Mouse (Mus musculus): ENCODE measurements at regions not wholly inside any gene's neighbourhood (a gene's known extent, or its start where the extent isn't known, plus 50 kb on each side); places are given as distances from the start of the nearest gene placed in this dataset.
A peak's percentile ranks its signal among the peaks of the same experiment; 100 is the strongest.

DNA sequence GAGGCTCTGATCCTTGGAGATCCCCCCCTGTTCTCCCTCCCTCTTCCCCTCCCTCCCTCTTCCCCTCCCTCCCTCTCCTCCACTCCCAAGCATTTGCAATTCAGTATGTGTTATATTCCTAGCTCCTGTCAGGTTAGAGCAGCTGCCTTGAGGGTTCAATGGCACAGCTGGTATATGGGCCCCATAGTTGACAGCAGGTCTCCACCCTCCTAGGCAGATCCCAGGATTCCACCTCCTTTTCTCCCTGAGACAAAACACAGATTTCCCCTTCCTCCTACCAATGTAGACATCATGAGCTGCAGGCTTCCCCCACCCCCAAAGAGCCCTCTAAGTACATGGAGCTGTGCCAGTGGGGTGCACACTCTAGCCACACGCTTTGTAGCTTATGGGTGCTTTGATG lies 137.8 kb downstream of the Unc5cl start:
- DNase-seq, result no peak

DNA sequence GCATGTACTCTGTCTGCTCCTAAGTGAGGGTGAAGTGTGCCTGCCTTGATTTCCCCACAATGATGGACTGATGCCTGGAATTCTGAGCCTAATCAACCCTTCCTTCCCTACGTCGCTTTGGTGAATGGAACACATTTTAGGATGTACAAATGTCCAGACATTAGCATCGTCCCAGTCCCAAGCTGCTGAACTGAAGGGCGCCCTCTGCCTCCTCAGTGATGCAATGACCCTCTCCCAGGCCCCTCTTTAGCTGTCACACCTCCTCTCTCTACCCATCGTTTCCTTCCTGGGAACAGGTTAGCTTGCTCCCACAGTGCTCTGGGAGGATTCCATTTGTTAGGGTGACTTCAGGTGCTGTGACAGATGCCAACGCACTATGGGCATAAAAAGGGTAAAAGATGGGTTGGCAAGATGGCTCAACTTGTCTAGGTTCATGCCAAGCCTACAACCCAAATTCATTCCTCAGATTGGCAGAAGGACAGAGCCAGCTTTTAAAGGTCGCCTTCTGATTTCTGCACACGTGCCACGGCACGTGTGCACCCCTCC lies 140.8 kb downstream of the Unc5cl start:
- no peak for DNase-seq

- no peak for DNase-seq
Measured at GRCm38 (mm10) chr17:48596406-48596805, 141.7 kb downstream of the Unc5cl start.

- DNase-seq, result no peak
Measured at GRCm38 (mm10) chr17:48597301-48597700, 142.6 kb downstream of the Unc5cl start.

DNA sequence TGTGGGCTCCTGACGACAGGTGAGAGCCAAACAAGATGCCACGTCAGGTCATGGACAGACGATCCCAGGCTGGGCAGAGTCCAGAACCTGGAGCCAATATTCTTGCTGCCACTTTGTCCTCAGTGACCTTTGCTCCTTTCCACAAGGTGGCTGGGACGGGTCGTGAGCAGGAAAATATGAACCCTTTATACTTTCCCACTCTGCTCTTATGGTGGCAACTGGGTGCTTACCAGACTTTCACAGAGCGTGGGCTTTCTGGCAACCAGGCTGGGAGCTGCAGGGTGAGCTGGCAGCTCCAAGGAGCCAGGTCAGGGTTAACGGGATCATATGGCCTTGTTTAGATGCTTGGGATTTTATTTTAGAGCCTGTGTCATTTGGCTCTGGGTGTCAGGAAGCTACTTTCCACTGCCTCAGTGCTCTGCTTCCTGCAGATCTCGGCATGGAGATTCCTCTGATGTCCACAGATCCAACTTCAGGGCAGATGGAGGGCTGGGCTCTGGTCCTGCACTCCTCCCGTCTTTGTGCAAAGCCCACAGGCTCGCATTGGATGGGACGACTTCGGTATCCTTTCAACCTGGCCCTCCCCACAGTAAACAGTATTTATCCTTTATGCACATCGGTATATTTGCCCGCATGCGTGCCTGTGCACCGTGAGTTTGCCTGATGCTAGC lies 143.9 kb downstream of the Unc5cl start:
- DNase-seq, result peak; percentile 56

- DNase-seq, result no peak
Measured at GRCm38 (mm10) chr17:48600176-48600575, 145.5 kb downstream of the Unc5cl start.

DNA sequence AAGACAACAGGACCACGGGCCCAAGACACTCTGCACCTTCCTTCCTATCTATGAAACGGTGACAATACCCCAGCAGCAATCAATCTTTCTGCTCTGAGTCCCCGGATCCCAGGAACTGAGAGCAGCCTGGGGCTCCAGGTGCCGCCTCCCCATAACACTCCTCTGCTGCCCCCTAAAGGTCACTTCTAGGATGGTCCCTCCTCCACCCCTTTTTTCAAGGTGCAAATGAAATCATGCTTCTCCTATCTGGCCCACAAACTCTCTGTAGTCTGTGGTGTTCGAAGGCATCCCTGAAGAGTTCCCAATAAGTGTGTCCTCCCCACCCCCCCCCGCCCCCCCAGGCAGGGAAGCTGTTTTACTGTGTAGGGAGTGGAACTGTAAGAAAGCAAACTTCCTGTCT lies 147.9 kb downstream of the Unc5cl start:
- peak; percentile 79 for DNase-seq

DNA sequence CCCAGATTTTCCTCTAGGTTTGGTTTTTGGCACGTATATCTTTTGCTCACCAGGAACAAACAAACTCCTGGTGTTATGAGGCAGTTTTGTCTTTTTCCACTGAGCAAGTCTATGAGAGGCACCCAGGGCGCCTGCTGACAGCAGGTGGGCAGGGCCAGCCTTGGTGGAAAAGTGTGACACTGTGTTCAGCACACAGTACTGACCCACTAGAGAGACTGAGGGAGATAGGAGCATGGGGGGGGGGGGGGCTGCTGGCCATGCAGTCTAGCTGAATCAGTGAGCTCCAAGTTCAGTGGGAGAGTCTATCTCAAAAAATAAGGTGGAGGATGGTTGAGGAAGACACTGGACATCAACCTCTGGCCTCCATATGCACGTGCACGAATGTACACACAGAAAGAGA lies 152.1 kb downstream of the Unc5cl start:
- DNase-seq, result no peak

DNA sequence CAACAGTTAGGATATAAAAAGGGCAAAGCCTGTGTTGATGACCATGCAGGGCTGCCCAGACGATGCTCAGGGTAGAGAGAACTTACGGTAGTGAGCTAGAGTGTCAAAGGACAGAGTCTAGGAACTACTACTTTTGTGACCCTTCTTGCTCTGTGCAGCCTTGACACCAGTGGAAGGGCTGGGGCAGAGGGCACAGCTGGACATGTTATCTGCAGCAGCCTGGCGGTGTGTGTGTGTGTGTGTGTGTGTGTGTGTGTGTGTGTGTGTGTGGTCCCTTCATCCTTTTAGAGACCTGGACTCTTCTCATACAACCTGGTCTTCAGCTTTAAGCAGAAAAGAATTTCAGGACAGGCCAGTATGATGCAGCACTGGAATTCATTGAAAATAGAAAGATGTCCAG lies 153.6 kb downstream of the Unc5cl start:
- no peak for DNase-seq

DNA sequence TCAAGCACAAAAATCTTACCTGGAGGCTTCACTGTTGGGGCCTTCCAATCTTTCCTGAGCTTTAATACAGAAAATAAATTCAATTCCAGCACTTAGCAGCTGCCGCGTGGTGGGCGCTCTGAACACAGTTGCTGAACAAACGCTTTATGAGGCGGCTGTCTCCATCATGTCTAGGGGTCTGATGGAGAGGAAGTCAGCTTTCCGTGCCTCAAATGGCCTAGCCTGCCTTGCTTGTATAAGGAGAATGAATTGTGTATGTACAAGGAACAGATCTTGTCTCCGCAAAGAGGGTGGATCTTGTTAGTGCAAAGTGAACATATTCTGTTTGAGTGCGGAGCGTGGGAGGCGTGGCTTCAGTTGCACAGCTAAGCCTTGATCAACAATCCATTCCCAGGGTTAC lies 155.4 kb downstream of the Unc5cl start:
- DNase-seq, result no peak

GRCm38 (mm10) chr17:48610806-48611205 lies 156.1 kb downstream of the Unc5cl start:
- no peak for DNase-seq

DNA sequence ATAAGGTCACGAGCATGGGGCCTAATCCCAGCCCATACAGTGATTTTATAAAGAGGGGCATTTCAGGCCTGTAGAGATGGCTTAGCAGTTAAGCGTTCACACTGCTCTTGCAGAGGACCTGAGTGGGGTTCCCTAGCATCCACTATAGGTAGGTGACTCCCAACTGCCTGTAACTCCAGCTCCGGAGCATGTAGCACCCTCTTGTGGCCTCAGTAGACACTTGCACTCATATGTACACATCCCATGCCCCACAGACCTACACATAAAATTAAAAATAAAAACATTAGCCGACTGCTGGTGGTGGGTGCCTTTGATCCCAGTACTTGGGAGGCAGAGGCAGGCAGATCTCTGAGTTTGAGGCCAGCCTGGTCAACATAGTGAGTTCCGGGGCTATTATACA lies 158.8 kb downstream of the Unc5cl start:
- no peak for DNase-seq

DNA sequence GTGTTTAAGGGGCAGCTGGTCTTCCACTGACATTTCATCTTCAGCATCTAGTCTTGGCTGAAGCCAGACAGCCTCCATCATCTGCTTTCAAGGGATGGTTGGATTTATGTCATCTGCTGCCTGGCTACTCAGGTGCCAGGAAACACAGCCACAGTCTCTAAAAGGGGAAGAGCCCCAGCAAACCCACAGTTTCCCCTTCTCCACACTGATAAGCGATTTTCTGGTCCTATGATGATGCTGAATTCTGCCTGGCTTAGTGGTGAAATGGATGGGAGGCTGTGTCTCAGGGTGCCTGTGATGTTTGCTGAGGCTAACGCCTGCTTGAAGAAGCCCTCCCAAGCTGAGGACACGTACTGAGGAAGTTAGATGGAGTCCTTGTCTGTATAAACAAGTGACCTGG lies 160.5 kb downstream of the Unc5cl start:
- no peak for DNase-seq

DNA sequence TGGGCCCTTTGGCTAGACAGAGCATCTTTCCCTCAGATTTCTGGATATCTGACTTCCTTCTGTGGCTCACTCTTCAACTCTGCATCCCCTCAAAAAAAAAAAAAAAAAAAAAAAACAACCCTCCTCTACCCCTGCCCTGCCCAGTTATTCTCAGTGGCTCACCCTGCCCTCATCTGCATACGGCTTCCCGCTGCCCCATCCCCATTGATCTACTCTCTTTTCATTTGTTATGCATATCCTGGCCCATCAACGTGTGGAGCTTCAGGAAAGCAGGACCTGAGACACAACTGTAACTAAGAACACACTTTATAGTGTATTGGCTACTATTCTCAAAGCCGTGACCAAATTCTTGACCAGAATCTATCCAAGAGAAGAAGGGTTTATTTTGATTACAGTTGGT lies 161.5 kb downstream of the Unc5cl start:
- DNase-seq, result no peak

GRCm38 (mm10) chr17:48620896-48621295 lies 166.2 kb downstream of the Unc5cl start:
- DNase-seq, result no peak

- DNase-seq, result no peak
Measured at GRCm38 (mm10) chr17:48621676-48622075, 167.0 kb downstream of the Unc5cl start.

DNA sequence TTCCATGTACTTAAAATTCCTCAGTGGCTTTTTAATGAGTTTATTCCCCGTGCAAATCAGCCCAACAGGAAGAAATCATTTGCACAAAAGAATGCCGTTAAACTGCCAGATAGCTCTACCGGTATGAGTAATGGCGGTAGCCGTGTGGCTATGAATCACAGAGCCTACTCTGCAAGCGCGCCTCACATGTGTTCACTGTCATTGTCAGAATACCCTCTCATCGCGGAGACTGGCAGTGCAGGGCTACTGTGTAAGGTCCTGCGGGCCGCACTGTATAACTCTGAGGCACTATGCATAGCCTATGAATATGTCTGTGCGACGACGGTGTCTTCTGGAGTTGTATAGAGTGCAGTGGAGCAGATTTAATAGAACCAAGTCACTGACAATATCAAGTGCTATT lies 170.2 kb downstream of the Unc5cl start:
- no peak for DNase-seq

DNA sequence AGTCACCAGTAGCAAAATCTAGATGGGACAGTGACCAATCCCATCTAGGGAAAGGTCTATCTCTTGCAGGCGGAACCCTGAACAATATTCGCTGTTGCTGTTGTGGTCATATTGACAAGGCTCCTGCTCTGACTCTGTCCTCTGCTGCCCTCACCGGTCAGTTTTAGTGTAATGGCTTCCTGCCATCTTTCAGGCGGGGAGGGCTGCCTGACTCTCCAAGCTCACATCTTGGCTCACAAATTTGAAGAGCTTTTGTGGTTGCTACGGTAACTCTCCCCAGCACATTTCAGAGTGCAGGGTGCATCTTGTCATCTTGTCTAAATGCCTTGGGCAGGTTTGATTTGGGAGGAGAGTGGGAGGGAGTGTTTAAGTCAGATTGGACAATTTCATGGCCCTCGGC lies 171.3 kb downstream of the Unc5cl start:
- no peak for DNase-seq

DNA sequence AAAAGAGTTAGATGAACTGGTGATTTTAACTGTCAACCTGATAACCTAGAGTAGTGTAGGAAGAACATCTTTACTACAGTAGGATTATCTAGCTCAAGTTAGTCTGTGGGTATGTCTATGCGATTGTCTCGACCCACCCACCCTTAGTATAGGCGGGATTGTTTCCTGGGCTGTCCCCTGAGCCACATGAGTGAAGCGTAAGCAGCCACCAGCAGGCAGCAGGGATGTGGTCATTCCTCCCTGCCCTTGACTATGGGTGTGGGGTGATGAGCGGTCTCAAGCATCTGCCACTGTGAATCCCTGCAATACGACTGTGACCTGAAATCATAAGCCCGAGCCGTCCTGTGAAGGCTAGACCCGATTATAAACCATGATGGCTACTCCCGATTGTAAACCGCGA lies 184.9 kb downstream of the Unc5cl start:
- DNase-seq, result no peak

DNA sequence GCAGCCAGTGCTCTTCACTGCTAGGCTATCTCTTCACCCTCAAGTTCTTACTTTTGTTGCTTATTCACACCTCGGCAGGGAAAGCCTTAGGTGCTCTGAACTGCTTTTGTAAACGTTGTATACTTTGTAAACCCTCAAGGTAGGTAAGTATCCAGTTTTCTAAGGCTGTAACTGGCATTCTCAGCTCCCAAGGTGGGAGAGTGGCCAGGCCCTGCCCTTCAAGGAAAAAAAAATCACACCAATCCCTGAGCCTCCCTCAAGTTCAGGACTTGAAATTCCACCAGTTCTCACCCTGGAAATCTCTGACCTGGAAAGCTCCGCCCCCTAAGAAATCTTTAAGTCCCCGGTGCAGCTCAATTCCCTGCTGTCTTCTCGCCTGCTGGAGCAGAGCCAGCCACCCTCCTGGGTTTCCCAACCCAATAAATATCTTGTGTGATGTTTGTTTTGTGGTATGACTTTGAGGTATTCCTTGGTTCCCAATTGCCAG lies 188.9 kb downstream of the Unc5cl start:
- DNase-seq, result no peak

GRCm38 (mm10) chr17:48645056-48645455 lies 190.4 kb downstream of the Unc5cl start:
- DNase-seq, result no peak

- no peak for DNase-seq
Measured at GRCm38 (mm10) chr17:48646626-48647195, 192.0 kb downstream of the Unc5cl start.

DNA sequence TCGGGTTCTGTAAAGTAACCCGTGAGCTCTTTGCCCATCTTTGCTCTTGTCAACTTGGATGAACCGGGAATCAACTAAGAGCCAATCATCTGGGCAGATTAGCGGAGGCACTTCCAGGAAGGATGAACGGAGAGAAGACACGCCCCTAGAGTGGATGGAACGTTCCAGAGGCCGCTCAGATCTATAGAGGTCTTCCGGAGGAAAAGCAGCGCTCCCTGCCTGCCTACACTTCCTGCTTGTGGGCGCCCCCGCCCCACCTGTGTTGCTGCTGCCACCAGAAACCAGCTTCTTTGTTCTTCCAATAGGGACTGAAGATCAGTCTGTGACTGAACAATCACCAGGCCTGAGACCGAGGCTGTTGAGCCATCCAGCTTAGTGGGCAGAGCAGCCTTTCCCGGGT lies 192.7 kb downstream of the Unc5cl start:
- no peak for DNase-seq

DNA sequence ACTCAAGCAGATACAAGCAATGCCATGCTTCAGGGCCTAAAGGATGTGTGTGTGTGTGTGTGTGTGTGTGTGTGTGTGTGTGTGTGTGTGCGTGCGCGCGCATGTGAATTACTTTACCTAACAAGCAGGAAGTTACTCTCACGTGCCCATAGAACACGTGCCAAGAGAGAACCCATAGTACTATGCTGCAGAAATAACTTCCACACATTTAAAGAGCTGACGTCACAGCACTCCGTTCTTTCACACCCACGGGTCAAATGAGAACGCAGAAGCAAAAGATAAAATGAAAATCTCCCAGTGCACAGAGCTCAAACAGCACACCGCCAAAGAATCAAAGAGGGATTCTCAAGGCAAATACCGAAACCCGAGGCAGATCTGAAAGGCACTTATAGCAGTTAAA lies 195.9 kb downstream of the Unc5cl start:
- DNase-seq, result no peak

DNA sequence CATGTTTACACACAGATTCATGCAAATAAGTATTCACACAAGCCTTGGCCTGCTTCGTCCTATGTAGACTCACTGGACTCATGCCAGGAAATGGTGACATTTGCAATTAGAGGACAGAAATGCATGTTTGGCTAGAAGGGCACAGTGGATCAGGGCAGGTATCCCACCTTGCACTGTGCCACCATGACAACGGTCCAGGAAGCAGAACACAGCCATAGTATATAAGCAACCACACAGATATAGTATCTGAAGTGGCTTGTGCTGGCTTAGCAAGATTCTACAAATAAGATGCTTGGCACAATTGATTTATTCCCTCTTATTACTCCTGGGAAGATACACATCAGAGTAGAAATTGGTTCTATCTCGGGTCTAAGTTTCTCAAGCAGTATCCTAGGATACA lies 218.0 kb downstream of the Unc5cl start:
- DNase-seq, result no peak

Data from cerebellum, adult 8-10 months (tissue).